Mouse (Mus musculus): ENCODE results near the gene Elovl4. TPM values are rescaled to one million over a fixed set of nuclear protein-coding genes. Genes with fewer than 3 reads are reported as not detected.

Gene Elovl4
- total RNA-seq (2021): under 1 TPM in 1 of 2 experiments, not detected in 1; 0.47 TPM
- long read RNA-seq, experiment 1: 0 reads
- long read RNA-seq, experiment 2: 0 reads

DNA sequence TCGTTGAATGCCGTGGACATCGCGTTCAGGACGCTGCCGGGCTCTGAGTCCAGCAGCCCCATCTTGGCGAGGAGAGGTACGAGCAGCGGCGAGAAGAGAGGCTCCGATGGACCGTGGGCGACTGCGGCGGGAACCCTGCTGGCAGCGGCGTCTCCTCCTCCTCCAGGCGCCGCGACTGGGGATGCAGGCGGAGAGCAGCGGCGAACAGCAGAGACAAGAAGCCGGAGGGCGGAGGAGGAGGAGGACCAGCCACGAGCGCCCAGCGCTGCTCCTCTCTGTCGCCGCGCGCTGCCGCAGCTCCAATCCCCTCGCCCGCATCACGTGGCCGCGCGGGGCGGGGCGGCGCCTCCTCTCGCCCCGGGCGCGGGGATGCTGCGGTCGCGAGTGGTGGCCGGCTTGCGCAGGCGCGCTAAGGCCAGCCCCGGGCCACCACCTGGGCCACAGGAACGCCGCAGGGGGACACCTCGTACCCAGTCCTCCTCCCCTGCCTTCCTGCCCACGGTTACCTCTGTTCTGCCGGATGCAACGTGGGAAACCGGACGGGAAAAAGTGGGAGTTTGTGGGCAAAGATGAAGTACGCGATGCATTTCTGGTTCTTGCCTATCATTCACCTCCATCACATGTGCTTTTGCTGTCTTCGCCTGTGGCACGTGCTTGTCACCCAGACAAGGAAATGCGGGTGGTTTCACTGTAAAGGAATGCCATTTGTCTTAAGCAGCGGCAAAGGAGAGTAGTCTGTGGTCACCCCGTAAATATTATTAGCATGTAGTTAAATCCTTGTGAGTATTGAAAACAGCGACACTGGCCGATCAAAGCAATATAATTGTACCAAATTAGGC is at the start of gene Elovl4:
Gene Elovl4 (minus strand): TSS at position 301 of the 839 bp plus-strand sequence.
- intact Hi-C loops (cut with DNase I): loop anchor here (5.0 kb wide), 1 partner anchor 96 kb away; no protein-coding TSS in a partner anchor
- DNase-seq: peak; percentile 17 to 27

DNA sequence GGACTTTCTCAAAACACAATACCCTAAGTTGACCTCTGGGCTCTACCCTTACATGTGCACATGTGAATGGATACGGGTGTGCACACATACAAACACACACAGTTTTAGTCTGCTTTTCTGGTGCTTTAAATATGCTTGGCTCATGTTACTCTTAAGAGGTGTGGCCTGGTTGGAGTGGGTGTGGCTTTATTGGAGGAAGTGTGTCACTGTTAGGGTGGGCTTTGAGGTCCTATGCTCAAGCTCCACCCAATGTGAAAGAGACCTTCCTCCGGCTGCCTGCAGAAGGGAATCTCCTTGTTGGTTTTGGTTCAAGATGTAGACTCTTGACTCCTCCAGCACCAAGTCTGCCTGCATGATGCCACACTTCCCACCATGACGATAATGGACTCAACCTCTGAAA is 46.4 kb upstream of the Elovl4 start:
- intact Hi-C loops (cut with DNase I): no loop called here
- no peak for DNase-seq

DNA sequence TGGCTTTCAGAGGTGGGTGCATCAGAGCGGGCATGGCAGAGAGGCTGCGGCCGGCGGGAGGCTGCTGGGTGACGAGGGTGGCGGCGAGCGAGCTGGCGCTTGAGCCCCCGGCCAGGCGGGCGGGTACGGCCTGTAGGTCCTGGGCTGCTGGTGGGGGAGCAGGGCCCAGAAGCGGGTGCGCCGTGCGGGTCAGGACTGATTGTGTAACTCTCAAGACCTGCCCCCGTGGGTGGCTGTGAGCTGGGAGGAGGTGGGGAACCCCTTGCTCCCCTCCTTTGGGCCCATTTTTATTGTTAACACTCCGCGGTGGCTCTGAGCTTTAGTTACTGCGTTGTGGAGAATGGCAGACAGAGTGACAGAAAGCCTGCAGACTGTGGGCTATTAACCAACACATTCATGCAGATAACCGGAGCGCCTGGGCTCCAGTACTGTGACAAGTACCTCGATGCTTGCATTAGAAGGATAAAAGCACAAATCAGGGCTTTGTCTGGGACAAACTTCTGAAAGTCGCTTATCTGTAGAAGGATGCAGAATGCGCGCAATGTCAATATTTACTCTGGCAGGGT is 28.8 kb upstream of the Elovl4 start:
- no peak for DNase-seq
- intact Hi-C loops (cut with DNase I): loop anchor here (5.0 kb wide), 1 partner anchor 87 kb away; no protein-coding TSS in a partner anchor

DNA sequence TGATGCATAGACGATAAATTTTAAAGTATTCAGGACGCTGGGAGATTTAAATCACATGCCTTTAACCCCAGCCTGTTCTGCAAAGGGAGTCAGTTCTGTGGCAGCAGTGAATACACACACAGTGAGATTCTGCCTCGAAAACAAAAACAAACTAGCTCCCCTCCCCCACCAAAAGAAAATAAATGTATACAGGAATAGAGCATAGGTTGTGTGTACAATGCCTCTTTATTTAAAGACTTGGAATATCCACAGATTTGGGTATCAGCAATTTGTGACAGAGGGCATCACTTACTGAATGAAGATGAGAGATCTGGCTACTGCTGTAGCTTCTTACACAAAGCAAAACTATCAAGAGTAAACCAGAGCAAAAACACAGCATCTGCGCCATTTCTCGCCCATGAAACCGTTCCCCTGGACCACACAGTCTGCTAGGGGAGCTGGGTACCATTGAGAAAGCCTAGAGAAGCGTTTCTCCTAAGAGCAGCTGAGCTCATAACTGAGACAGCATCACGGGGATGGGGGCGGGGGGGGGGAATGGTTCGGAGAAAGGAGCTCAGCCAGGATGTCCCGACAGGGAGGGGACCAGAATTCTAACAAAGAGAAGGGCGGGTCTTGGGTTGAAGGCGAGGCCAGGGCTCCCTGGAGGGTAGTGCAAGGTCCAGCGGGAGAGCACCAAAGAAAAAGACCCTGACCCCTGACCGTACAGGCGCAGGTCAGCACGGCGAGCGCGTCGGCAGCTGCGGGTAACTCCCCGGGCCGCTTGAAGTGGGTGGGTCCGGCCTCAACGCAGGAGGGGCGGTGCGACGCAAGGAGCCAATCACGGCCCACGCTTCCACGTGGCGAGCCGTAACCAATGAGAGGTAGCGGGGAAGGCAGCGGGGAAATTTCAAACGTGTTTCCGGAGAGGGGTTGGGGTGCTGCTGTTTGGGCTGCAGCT is 28.0 kb upstream of the Elovl4 start, which contains the start of gene Ttk:
Gene Ttk (plus strand): TSS at position 879 of the 937 bp plus-strand sequence.
- intact Hi-C loops (cut with DNase I): loop anchor here (5.0 kb wide), 1 partner anchor 88 kb away; no protein-coding TSS in a partner anchor

DNA sequence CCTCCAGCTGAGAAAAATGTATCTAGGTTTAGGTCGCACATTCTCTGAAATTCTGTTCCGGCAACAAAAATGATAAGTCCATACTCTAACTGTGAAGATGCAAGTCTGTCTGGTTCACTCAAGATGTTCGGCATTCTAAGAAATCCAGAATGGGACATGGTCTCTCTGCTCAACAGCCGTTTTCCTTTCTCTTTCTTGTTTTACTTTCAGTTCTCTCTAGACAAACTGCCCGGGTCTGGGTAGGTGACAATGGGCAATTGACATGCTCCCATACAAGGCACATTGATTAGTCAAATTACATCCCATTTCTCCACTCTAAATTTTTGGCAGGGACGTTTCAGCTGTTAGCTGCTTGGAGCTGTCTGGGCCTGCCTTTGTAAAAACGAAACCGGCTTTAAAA is 25.1 kb upstream of the Elovl4 start:
- DNase-seq: no peak
- intact Hi-C loops (cut with DNase I): loop anchor here (5.0 kb wide), 1 partner anchor 91 kb away; no protein-coding TSS in a partner anchor

More for the DNA sequence above, 28.0 kb upstream of the Elovl4 start, which contains the start of gene Ttk:
- peak; percentile 83 to 86 for DNase-seq

DNA sequence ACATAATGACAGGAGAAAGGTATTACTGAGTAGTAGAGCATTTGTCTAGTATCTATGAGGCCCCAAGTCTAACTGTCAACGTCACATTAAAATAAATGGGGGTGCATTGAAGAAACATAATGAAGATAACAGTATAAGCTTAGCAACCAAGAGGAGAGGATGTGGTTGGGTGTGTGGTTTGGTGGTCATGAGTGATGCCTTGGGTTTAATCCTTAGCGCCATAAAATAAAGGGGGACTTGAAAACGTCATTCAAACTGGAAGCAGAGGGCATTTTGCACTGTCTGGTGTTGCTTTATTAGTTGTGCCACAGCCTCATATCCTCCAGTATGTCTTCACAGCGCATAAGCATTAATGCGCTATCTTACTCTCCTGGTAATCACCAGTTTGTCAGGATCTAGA is 23.8 kb upstream of the Elovl4 start:
- intact Hi-C loops (cut with DNase I): loop anchor here (5.0 kb wide), 1 partner anchor 92 kb away; no protein-coding TSS in a partner anchor
- no peak for DNase-seq

DNA sequence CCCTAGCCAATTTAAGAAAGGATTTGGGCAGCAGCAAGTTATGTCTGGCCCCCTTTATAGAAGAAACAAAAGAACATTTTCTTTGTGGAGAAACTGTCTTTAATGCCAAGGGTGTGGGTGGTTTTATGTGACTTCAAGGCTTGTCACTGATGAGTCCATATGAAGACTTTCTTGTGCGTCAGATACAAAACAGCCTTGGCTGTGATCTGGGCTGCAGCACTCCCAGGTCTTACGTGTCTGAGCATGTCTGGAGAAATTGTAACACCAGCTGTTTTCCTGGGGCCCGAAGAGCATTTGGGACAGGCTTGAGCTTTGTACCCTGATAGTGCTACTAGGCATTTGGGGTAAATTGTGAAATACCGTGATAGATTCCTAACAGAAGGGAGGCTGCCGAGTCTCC is 16.8 kb upstream of the Elovl4 start:
- DNase-seq: no peak
- intact Hi-C loops (cut with DNase I): no loop called here

DNA sequence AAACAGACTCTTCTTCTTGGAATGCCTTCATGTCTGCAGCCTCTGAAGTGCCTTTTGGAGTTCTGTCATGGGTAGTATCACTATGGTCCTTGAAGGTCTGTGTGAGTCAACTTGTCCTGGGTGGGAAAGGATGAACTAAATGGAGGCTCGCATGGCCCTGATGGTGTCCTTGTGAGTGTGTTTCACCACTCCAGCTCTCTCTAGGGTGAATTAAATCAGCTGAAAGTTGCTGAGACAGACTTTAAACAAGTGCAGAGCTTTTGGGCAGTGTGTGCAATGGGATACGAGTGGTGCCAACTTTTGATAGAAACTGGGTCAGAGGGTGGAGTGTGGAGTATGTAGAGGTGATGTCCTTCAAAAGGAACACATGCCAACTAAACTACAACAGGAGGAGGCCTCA is 14.9 kb upstream of the Elovl4 start:
- intact Hi-C loops (cut with DNase I): no loop called here
- no peak for DNase-seq

DNA sequence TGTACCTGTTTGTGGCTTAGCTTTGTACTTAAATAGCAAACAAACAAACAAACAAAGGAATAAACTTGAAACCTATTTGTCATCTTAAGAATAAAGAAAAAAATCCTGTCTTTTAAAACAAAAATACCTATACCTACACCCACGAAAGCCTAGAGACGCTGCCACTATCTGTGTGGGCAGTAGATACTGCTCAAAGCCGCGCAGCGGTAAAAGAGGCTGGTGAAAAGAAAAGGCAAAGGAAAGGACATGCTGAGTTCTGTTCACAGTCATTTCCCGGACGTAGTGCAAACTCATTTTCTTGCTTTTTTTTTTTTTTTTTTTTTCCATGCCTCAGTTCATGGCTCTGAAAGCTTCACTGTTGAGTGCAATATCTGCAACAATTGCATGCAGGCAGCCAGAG is 13.1 kb upstream of the Elovl4 start:
- intact Hi-C loops (cut with DNase I): no loop called here

DNA sequence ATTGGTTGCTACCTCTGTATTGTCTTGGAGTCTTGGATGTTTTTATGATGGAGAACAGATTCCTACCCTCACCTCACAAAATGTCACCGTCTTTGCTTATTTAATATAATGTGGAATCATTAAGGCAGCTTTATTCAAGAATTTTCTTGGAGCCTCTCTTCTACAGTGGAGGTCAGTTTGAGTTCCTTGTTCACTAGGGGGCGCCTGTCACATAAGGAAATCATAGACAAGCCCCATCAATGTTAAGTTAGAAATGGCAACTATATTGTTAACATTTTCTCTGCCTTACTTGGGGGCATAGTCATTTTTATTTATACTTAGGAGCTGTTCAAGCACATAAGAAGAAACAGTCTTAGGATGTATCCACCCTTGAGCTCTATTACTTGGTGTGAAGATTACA is 1.5 kb upstream of the Elovl4 start:
- intact Hi-C loops (cut with DNase I): loop anchor here (5.0 kb wide), 1 partner anchor 95 kb away; no protein-coding TSS in a partner anchor
- no peak for DNase-seq

More for the DNA sequence above, 13.1 kb upstream of the Elovl4 start:
- no peak for DNase-seq

DNA sequence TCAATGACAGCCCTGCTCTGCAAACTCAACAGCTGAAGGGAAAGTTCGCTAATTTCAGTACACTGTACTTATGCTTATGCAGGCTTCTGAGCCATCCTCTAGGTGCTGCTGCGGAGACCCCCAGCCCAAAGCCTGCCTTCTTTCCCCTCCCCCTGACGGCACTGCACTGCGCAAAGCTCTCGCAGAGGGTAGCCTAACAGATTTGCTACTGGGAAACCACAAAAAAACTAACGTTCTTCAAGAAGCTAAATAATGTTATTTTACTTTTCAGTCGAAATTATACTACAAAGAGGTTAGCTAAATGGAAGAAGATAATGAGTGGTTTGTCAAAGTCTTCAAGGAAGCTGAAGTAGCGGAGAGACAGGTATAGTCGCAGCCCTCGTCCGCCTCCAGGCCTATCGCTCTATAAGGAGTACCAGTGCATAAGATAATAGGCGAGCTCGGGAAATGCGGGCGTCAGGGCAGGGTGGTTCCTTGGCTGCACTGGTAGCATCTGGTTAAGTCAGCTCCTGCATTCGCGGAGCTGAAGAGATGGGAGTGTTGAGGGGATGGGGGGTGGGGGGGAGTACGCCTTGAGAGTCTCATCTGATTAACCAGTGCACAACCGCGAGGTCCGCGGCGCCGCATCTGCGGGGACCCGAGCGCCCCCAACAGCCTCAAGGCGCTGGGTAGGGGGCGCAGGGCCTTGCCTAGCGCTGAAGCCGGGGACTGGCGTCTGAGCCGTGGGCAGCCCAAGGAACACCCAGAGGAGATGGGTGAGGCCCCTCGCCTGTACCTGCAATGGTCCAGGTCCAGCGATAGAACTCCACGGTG is 707 bp downstream of the Elovl4 start:
- no peak for DNase-seq
- intact Hi-C loops (cut with DNase I): loop anchor here (5.0 kb wide), 1 partner anchor 97 kb away; no protein-coding TSS in a partner anchor

DNA sequence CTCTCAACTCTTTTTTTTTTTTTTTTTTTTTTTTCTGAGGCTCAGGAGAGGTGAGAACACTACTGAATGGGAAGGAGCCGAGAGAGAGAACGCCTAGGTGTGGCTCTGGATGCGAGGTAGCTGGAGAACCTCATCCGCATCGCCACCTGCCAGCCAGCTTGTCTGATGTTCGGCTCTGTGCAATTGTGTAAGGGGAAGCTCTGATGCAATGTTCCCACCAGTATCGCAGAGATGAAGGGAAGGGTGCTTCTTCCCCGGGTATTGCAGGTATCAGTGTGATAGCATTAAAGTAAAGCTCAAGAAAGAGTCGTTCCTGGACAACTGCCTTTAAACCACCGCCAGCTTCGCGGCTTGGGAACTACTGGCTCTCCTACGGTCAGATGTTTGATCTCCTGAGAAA is 1.7 kb downstream of the Elovl4 start:
- intact Hi-C loops (cut with DNase I): no loop called here
- no peak for DNase-seq

DNA sequence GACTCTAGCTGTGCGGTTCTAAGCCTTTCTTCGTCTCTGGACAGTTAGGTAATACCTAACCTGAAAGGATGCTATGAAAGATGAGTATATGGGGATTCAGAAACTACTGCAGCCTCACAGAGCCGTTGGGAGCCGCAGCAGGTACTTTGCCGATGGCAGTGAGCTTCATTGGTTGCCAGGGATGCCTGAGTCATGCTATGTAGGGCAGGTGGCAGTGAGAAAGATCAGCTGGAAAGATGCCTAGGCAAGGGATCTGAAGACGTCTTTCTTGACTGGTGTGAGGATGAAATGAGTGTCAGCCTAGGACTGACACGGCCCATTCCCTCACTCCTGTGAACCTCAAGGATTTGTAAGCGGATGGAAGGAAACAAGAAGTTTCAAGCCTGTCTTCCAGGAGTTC is 8.2 kb downstream of the Elovl4 start:
- intact Hi-C loops (cut with DNase I): no loop called here
- no peak for DNase-seq

DNA sequence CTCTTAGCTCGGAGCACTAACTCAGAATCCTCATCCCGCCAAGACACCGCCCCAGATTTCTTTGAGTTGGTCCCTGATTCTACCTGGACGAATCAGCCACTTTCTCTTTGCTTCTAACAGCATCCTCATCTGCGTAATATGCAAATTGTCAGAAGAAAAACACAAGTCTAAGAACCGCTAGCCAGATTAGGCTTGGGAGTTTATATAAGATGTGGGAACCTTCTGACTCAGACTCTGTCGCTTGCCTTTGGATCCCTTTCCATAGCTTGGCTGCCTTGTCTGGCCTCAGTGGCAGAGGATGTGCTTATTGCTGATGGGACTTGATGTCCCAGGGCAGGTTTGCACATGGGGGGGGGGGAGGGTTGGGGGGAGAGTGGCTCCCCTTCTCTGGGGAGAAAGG is 9.2 kb downstream of the Elovl4 start:
- intact Hi-C loops (cut with DNase I): no loop called here
- DNase-seq: no peak

DNA sequence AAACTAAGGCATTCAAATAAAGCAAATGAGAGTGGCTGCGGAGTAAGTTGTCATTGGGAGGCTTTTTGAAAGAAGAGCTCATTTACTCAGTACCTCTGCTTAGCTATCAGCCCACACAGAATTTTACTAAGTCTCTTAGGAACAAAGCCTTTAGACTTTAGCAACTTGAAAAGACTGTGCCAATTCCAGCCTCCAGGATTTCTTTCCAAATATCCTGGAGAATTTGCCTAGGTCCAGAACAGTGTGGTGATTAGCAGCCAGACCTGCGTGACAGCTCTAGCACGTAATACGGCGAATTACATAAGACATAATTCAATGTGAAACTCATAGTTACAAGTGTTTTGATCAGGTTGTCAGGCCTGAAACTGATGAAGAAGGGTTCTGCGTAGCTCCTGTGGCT is 16.8 kb downstream of the Elovl4 start:
- intact Hi-C loops (cut with DNase I): no loop called here
- DNase-seq: no peak

DNA sequence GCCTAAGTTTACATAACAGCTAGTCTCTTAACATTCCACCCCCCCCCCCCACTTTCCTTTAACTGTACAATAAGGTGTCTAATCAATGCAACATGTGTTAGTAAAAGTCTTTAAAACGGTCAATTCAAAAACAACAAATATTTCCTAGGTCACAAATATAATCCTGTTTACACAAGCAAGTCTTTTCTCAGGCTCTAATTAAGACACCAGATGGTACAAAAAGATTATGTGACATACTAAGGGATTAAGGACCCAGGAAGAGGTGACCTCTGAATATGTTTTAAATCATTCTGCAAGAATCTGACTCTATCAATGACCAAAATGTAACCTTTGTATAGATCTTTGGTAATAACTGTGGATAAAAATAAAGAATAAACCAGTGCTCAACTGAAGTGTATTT is 20.6 kb downstream of the Elovl4 start:
- DNase-seq: no peak
- intact Hi-C loops (cut with DNase I): no loop called here

DNA sequence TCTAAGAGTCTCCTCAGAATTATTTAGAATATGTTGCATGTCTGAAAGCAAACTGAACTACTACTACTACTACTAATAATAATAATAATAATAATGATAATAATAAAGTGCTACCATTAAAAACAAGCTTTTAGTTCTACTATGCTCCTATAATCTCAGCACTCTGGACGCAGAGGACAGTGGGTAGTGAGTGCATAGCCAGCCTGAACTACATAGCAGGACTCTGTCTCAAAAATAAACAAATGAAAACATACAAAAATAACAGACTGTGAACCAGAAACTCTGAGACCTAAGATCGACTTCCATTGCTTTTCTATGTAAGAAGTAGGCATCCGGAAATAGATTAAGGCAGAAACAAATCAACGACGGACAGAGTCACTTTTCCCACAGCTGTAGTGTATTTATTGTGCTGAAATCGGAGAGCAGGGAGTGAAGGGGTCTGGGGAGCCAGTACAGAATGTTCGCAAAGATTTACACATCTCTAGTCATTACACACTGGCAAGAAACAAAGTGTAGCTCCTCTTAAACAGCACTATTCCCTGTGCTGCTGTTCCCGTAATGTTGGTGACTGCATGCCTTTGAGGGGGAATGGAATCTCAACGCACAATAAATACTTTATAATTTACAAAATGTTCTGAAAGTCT is 27.6 kb downstream of the Elovl4 start:
- intact Hi-C loops (cut with DNase I): no loop called here
- no peak for DNase-seq

DNA sequence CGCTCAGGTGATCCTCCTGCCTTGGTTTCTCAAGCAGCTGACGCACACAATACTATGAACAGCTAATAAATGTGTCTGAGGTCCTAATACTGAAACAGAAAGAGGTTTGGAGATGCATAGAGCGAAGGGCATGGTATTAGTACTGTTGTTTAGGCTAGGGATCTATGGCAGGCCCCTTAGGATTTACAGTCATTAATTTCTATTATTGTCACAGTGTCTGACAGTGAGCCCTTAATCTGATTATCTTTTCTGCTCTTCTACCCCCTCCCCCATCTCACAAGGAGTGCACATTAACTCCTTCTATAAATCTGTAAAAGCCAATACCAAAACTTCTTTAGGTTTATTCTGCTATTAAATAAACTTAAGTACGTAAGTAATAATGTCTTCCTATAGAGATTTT is 44.8 kb downstream of the Elovl4 start:
- intact Hi-C loops (cut with DNase I): no loop called here
- no peak for DNase-seq

DNA sequence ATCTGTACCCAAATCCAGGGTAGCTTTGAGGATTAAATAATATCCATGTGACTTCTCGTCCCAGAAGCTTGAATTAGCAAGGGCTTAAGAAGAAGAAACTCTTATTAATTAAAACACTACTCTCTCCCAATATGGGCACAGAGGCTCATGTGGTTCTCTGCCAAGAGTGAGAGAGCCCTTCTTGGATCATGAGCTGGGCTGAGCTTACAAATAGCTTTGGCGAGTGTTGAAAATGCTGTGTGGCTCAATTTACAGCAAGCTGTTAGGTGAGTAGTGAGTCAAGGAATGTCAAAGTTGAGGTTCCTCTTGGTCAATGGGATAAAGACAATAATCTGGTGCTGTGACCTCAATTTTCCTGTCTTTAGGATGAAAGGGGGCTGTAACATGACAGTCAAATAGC is 74.2 kb downstream of the Elovl4 start:
- DNase-seq: no peak
- intact Hi-C loops (cut with DNase I): no loop called here
